Mouse (Mus musculus): ENCODE measurements around the gene Ldb2.

DNA sequence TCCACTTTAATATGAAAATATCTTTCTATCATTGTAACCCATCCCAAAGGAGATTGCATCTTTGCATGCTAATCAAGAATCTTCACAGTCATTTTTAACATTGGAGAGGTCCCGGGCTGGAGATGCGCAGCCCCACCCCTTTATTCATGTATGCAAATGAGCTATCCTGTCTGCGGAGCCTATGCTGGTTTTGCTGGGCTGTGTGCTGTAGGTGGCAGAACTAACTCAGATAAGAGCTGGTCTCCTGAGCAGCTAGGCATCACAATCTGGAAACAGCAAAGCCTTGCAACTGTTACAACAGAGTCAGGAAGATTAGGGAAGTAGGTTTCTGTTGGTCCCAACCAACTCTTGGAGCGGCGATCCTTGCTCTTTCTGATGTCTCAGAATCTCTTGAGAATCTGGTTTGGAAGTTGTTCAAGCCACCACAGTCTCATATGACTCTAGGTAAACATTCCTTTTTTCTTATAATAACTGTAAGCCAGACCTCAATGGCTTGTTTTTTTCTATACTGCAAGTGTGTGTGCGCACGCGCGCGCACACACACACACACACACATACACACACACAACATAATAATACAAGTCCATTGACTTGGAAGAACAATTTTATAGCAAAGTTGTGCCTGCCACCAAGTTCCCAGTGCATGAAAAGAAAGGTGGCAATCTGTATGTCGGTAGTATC lies 315.9 kb downstream of the Ldb2 start:
- TF ChIP-seq ZMIZ1 (IDR thresholded peaks at IDR 0.05; ENCODE audit: low read depth, low read length) = no peak
- TF ChIP-seq E2F4 (IDR thresholded peaks at IDR 0.05; ENCODE audit: borderline replicate concordance, low read depth, low read length) = no peak
- no peak for TF ChIP-seq POLR2AphosphoS5 (IDR thresholded peaks at IDR 0.05; ENCODE audit: borderline replicate concordance, low read depth, low read length)
- no peak for TF ChIP-seq CHD1 (IDR thresholded peaks at IDR 0.05; ENCODE audit: low read depth, low read length)
- no peak for TF ChIP-seq POLR2A (IDR thresholded peaks at IDR 0.05; ENCODE audit: control insufficient read depth in 1 of 2, insufficient read depth in 1 of 2, low read depth in 1 of 2, low read length in 2 of 2, poor library complexity in 1 of 2)
- no peak for TF ChIP-seq CTCF (IDR thresholded peaks at IDR 0.05 in 2 of 3, conservative IDR thresholded peaks at IDR 0.05 in 1 of 3; ENCODE audit: control insufficient read depth in 1 of 3, insufficient read depth in 1 of 3, low read depth in 2 of 3, low read length in 3 of 3, poor library complexity in 1 of 3, severe bottlenecking in 1 of 3)
- TF ChIP-seq ZC3H11A (IDR thresholded peaks at IDR 0.05; ENCODE audit: low read depth, low read length) = no peak
